Mouse (Mus musculus): ENCODE results near the gene Tmem121b. TPM values are rescaled to one million over a fixed set of nuclear protein-coding genes. Genes with fewer than 3 reads are reported as not detected.

Gene Tmem121b
- polyA plus RNA-seq, 1 experiment from 2014 or later: 0.28 TPM

- peaks cover 13% of the 10 kb centered on the region for H3K27me3 ChIP-seq
- WGBS: 48% methylated on average over 9 of the region's 9 CpGs
- H3K4me1 ChIP-seq: peaks cover 19% of the 10 kb centered on the region
- H3K9me3 ChIP-seq (replicated peaks): no peaks in the 10 kb centered on the region
- H3K27ac ChIP-seq (replicated peaks): no peak overlapping the region
- peak overlapping the region; percentile 85 for H3K4me2 ChIP-seq (replicated peaks)
- H3K9ac ChIP-seq: no peak overlapping the region
- no peak for ATAC-seq (ENCODE audit: insufficient number of reproducible peaks, low FRiP score, low TSS enrichment, low read depth)
- H3K36me3 ChIP-seq: no peaks in the 10 kb centered on the region
- H3K4me3 ChIP-seq (replicated peaks): peak overlapping the region; percentile 66
Observed at GRCm38 (mm10) chr6:120464406-120464939, 29.1 kb downstream of the Tmem121b start.

GRCm38 (mm10) chr6:120463884-120464283, 29.7 kb downstream of the Tmem121b start:
- Histone ChIP-seq H3K9ac (peak overlapping the region; percentile 51), H3K27me3 (peaks cover 13% of the 10 kb centered on the region), H3K9me3 (replicated peaks) (no peaks in the 10 kb centered on the region), H3K27ac (replicated peaks) (no peak overlapping the region), H3K4me1 (peaks cover 19% of the 10 kb centered on the region), H3K4me3 (replicated peaks) (peak overlapping the region; percentile 66), H3K36me3 (no peaks in the 10 kb centered on the region), H3K4me2 (replicated peaks) (peak overlapping the region; percentile 85)
- ATAC-seq (ENCODE audit: insufficient number of reproducible peaks, low FRiP score, low TSS enrichment, low read depth): peak; percentile 6; the same call in 1 of the 2 replicates
- 2% methylated on average over 11 of the region's 11 CpGs for WGBS

- under 1% methylated on average over 90 of the region's 90 CpGs for whole genome bisulfite sequencing
- Histone ChIP-seq H3K36me3 (no peaks in the 10 kb centered on the region), H3K4me2 (replicated peaks) (peak within 1 kb of the TSS; percentile 85), H3K9me3 (replicated peaks) (no peaks in the 10 kb centered on the region), H3K27me3 (peaks cover 13% of the 10 kb centered on the region), H3K9ac (peak within 1 kb of the TSS; percentile 51), H3K4me3 (replicated peaks) (peak within 1 kb of the TSS; percentile 66), H3K4me1 (peaks cover 19% of the 10 kb centered on the region), H3K27ac (replicated peaks) (no peak within 1 kb of the TSS)
- peak; percentile 91 for ATAC-seq (ENCODE audit: insufficient number of reproducible peaks, low FRiP score, low TSS enrichment, low read depth)
Observed at GRCm38 (mm10) chr6:120463086-120463871, 30.3 kb downstream of the Tmem121b start, which contains the start of gene Il17ra. Gene Il17ra (plus strand): TSS chr6:120463247.

- no peaks in the 10 kb centered on the region for H3K9me3 ChIP-seq (replicated peaks)
- H3K4me3 ChIP-seq (replicated peaks): no peak overlapping the region
- no peaks in the 10 kb centered on the region for H3K36me3 ChIP-seq
- peaks cover 19% of the 10 kb centered on the region for H3K4me1 ChIP-seq
- no peak for ATAC-seq (ENCODE audit: insufficient number of reproducible peaks, low FRiP score, low TSS enrichment, low read depth)
- H3K27me3 ChIP-seq: peaks cover 13% of the 10 kb centered on the region
- no peak overlapping the region for H3K4me2 ChIP-seq (replicated peaks)
- H3K9ac ChIP-seq: no peak overlapping the region
- 48% methylated on average over 6 of the region's 6 CpGs for WGBS
- H3K27ac ChIP-seq (replicated peaks): no peak overlapping the region
Observed at GRCm38 (mm10) chr6:120462251-120462650, 31.4 kb downstream of the Tmem121b start.

GRCm38 (mm10) chr6:120461217-120461616, 32.4 kb downstream of the Tmem121b start:
- H3K9ac ChIP-seq: no peak overlapping the region
- no peak for ATAC-seq (ENCODE audit: insufficient number of reproducible peaks, low FRiP score, low TSS enrichment, low read depth)

GRCm38 (mm10) chr6:120457751-120458150, 35.9 kb downstream of the Tmem121b start:
- H3K4me3 ChIP-seq (replicated peaks): no peak overlapping the region
- H3K9ac ChIP-seq: no peak overlapping the region
- no peaks in the 10 kb centered on the region for H3K9me3 ChIP-seq (replicated peaks)
- 86% methylated on average over 5 of the region's 5 CpGs for WGBS
- no peak for ATAC-seq (ENCODE audit: insufficient number of reproducible peaks, low FRiP score, low TSS enrichment, low read depth)
- no peak overlapping the region for H3K4me2 ChIP-seq (replicated peaks)
- H3K36me3 ChIP-seq: no peaks in the 10 kb centered on the region
- H3K4me1 ChIP-seq: 0 out of 2 replicates have a peak, but pooled peaks cover 1% of the 10 kb centered on the region
- H3K27ac ChIP-seq (replicated peaks): no peak overlapping the region
- peaks cover 13% of the 10 kb centered on the region for H3K27me3 ChIP-seq

More at GRCm38 (mm10) chr6:120461217-120461616, 32.4 kb downstream of the Tmem121b start:
- Histone ChIP-seq H3K4me3 (replicated peaks) (no peak overlapping the region), H3K27ac (replicated peaks) (no peak overlapping the region), H3K36me3 (no peaks in the 10 kb centered on the region), H3K9me3 (replicated peaks) (no peaks in the 10 kb centered on the region), H3K4me1 (peaks cover 19% of the 10 kb centered on the region), H3K4me2 (replicated peaks) (no peak overlapping the region), H3K27me3 (peaks cover 13% of the 10 kb centered on the region)
- 65% methylated on average over 15 of the region's 15 CpGs for WGBS

GRCm38 (mm10) chr6:120457074-120457473, 36.5 kb downstream of the Tmem121b start:
- Histone ChIP-seq H3K36me3 (no peaks in the 10 kb centered on the region), H3K4me2 (replicated peaks) (no peak overlapping the region), H3K9ac (no peak overlapping the region), H3K4me3 (replicated peaks) (no peak overlapping the region), H3K9me3 (replicated peaks) (no peaks in the 10 kb centered on the region), H3K4me1 (no peaks in the 10 kb centered on the region), H3K27me3 (peaks cover 11% of the 10 kb centered on the region), H3K27ac (replicated peaks) (no peak overlapping the region)
- 74% methylated on average over 7 of the region's 7 CpGs for WGBS
- no peak for ATAC-seq (ENCODE audit: insufficient number of reproducible peaks, low FRiP score, low TSS enrichment, low read depth)

- H3K27ac ChIP-seq (replicated peaks): no peak overlapping the region
- H3K4me3 ChIP-seq (replicated peaks): no peak overlapping the region
- H3K4me1 ChIP-seq: no peaks in the 10 kb centered on the region
- H3K9ac ChIP-seq: no peak overlapping the region
- H3K36me3 ChIP-seq: no peaks in the 10 kb centered on the region
- 0 out of 2 replicates have a peak overlapping the region, but pooled peaks have one; percentile 6 for H3K4me2 ChIP-seq (replicated peaks)
- no peaks in the 10 kb centered on the region for H3K27me3 ChIP-seq
- no peak for ATAC-seq (ENCODE audit: insufficient number of reproducible peaks, low FRiP score, low TSS enrichment, low read depth)
- no peaks in the 10 kb centered on the region for H3K9me3 ChIP-seq (replicated peaks)
- WGBS: 40% methylated on average over 11 of the region's 11 CpGs
Observed at GRCm38 (mm10) chr6:120454627-120455077, 39.0 kb downstream of the Tmem121b start.

GRCm38 (mm10) chr6:120453556-120453955, 40.1 kb downstream of the Tmem121b start:
- Histone ChIP-seq H3K9ac (no peak overlapping the region), H3K4me2 (replicated peaks) (no peak overlapping the region), H3K27me3 (no peaks in the 10 kb centered on the region), H3K9me3 (replicated peaks) (no peaks in the 10 kb centered on the region), H3K36me3 (no peaks in the 10 kb centered on the region), H3K4me3 (replicated peaks) (no peak overlapping the region), H3K27ac (replicated peaks) (no peak overlapping the region), H3K4me1 (no peaks in the 10 kb centered on the region)
- no peak for ATAC-seq (ENCODE audit: insufficient number of reproducible peaks, low FRiP score, low TSS enrichment, low read depth)
- WGBS: 86% methylated on average over 3 of the region's 3 CpGs

- Histone ChIP-seq H3K9ac (no peak overlapping the region), H3K4me2 (replicated peaks) (no peak overlapping the region), H3K27me3 (no peaks in the 10 kb centered on the region), H3K9me3 (replicated peaks) (no peaks in the 10 kb centered on the region), H3K36me3 (no peaks in the 10 kb centered on the region), H3K4me1 (no peaks in the 10 kb centered on the region), H3K4me3 (replicated peaks) (no peak overlapping the region), H3K27ac (replicated peaks) (no peak overlapping the region)
- no peak for ATAC-seq (ENCODE audit: insufficient number of reproducible peaks, low FRiP score, low TSS enrichment, low read depth)
- WGBS: 80% methylated on average over 5 of the region's 5 CpGs
Observed at GRCm38 (mm10) chr6:120453103-120453445, 40.5 kb downstream of the Tmem121b start.

GRCm38 (mm10) chr6:120452384-120453102, 41.1 kb downstream of the Tmem121b start:
- Histone ChIP-seq H3K9ac (no peak overlapping the region), H3K4me3 (replicated peaks) (no peak overlapping the region), H3K4me2 (replicated peaks) (no peak overlapping the region), H3K36me3 (no peaks in the 10 kb centered on the region), H3K27me3 (no peaks in the 10 kb centered on the region), H3K9me3 (replicated peaks) (no peaks in the 10 kb centered on the region), H3K4me1 (no peaks in the 10 kb centered on the region), H3K27ac (replicated peaks) (no peak overlapping the region)
- ATAC-seq (ENCODE audit: insufficient number of reproducible peaks, low FRiP score, low TSS enrichment, low read depth): no peak
- WGBS: 87% methylated on average over 11 of the region's 11 CpGs
